Mouse (Mus musculus) erythroblast, embryonic 14.5 days (primary cell): Measurements from ENCODE around the gene Sema3f. TPM values are rescaled to one million over a fixed set of nuclear protein-coding genes. Genes with fewer than 3 reads are reported as not detected.

ENCODE experiments used
- H3K27me3 ChIP-seq: 2 replicates; pipeline ENCODE4 v1.6.1; 2012; ENCODE audit warnings: inconsistent platforms; ENCODE audit not compliant: control insufficient read depth
- H3K36me3 ChIP-seq: 2 replicates; pipeline ENCODE4 v1.6.1; 2012; ENCODE audit warnings: mild to moderate bottlenecking, inconsistent platforms; ENCODE audit not compliant: control insufficient read depth
- H3K4me1 ChIP-seq: 2 replicates; pipeline ENCODE4 v1.6.1; 2012; ENCODE audit warnings: inconsistent platforms; ENCODE audit not compliant: control insufficient read depth
- H3K4me3 ChIP-seq: replicated peaks from 2 replicates; pipeline ENCODE3; 2012; ENCODE audit warnings: moderate library complexity, mild to moderate bottlenecking, inconsistent platforms
- H3K9me3 ChIP-seq: 2 replicates; pipeline ENCODE4 v1.6.1; 2012; ENCODE audit warnings: low read length, inconsistent platforms, mixed read lengths; ENCODE audit not compliant: control insufficient read depth
- GATA1 ChIP-seq: IDR thresholded peaks from 2 replicates; pipeline ENCODE4 v1.6.1; 2012; ENCODE audit warnings: low read length, inconsistent platforms, mixed read lengths
- TAL1 ChIP-seq: IDR thresholded peaks from 3 replicates; pipeline ENCODE4 v1.6.1; 2012; ENCODE audit warnings: low read length, inconsistent platforms, mixed read lengths
- polyA plus RNA-seq: library from polyadenylated mRNA; stranded (reverse); fragments of >175 nt; gene quantifications from 2 replicates; pipeline ENCODE4 v1.2.3, GENCODE M21; 2012

Sema3f gene
- polyA plus RNA-seq, 1 experiment: not detected

DNA sequence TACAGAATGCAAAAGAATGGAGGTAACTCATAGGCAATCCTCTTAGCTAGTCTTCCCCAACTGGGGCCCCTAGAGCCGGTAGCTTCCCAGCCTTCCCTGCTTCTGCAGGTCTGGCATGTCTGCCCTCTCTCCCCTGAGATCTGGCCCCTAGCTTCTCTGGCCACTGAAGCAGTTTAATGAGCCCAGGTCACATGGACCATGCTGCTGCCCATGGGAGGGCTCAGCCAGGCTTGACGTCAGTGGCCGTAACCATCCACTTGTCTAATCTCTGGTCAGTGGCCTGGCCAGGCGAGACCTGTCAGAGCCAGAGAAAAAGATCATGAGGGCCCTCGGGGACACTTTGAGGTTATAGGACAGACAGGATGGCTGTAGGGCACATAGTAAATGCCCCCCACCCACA lies 40.0 kb downstream of the Sema3f start:
- H3K27me3 ChIP-seq: peaks cover 70% of the 10 kb centered on the region

GRCm38 (mm10) chr9:107669480-107669945 lies 40.8 kb downstream of the Sema3f start, which contains the start of gene Slc38a3:
Gene Slc38a3, minus strand, starts transcription at chr9:107669530.
- H3K4me3 ChIP-seq: no peak within 1 kb of the TSS
- no peaks in the 10 kb centered on the region for H3K9me3 ChIP-seq
- peaks cover 68% of the 10 kb centered on the region for H3K27me3 ChIP-seq
- no peaks in the 10 kb centered on the region for H3K4me1 ChIP-seq
- TF ChIP-seq GATA1 (no peak), TAL1 (no peak)
- H3K36me3 ChIP-seq: no peaks in the 10 kb centered on the region

More for the DNA sequence above, 40.0 kb downstream of the Sema3f start:
- Histone ChIP-seq H3K36me3 (no peaks in the 10 kb centered on the region), H3K9me3 (no peaks in the 10 kb centered on the region), H3K4me3 (no peak overlapping the region), H3K4me1 (peaks cover 2% of the 10 kb centered on the region)
- TF ChIP-seq GATA1 (no peak), TAL1 (no peak)

DNA sequence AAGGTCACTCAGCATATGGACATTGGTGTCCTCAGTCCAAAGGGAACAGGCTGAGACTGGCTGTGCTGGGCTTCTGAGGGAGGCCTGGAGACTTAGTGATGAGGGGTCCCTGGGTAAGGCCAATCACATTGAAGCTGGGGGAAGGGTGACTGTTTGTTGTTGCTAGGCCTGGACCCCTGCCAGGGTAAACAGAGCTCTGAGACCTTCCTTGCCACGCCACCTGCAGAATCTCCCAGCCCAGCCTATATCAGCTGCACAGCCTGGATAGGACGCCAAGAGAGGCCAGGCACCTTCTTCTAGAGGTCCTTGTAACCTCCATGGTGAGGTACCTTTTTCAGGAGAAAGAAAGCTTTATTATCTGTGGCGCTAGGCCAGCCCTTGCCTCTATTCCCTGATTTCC lies 41.4 kb downstream of the Sema3f start:
- H3K27me3 ChIP-seq: peaks cover 63% of the 10 kb centered on the region

DNA sequence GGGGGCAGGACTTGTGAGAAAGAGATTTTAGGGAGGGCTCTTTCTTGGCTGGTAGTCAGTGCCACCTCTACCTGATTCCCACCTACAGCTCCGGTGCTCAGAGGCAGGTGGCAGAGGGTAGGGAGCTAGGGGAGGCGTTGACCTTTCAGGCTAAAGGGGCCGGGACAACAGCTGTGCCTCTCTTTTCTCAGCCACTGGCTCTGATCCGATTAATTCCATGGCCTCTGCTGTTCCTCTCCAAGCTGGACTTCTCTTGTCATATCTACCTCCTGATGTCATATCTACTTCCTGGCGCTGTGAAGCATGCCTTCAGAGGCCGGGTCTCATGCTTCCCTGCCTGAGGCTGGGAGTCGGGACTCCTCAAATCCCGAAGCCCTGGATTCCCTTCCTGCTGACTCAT lies 42.3 kb downstream of the Sema3f start:
- no peaks in the 10 kb centered on the region for H3K9me3 ChIP-seq
- no peaks in the 10 kb centered on the region; the same call in 1 of the 2 replicates for H3K36me3 ChIP-seq
- TF ChIP-seq TAL1 (no peak), GATA1 (no peak)
- no peaks in the 10 kb centered on the region for H3K4me1 ChIP-seq
- peaks cover 67% of the 10 kb centered on the region for H3K27me3 ChIP-seq
- H3K4me3 ChIP-seq: no peak overlapping the region

More for the DNA sequence above, 41.4 kb downstream of the Sema3f start:
- TF ChIP-seq TAL1 (no peak), GATA1 (no peak)
- no peak overlapping the region for H3K4me3 ChIP-seq
- no peaks in the 10 kb centered on the region for H3K36me3 ChIP-seq
- H3K9me3 ChIP-seq: no peaks in the 10 kb centered on the region
- no peaks in the 10 kb centered on the region for H3K4me1 ChIP-seq

GRCm38 (mm10) chr9:107667219-107667618 lies 43.1 kb downstream of the Sema3f start:
- no peak for TF ChIP-seq TAL1
- TF ChIP-seq GATA1: no peak
- peak overlapping the region; percentile 51 for H3K4me3 ChIP-seq
- H3K27me3 ChIP-seq: peaks cover 67% of the 10 kb centered on the region

GRCm38 (mm10) chr9:107666751-107667205 lies 43.5 kb downstream of the Sema3f start:
- no peak for TF ChIP-seq TAL1
- TF ChIP-seq GATA1: no peak
- Histone ChIP-seq H3K4me3 (peak overlapping the region; percentile 51), H3K4me1 (no peaks in the 10 kb centered on the region), H3K9me3 (no peaks in the 10 kb centered on the region), H3K27me3 (peaks cover 67% of the 10 kb centered on the region), H3K36me3 (no peaks in the 10 kb centered on the region; the same call in 1 of the 2 replicates)

More at GRCm38 (mm10) chr9:107667219-107667618, 43.1 kb downstream of the Sema3f start:
- Histone ChIP-seq H3K4me1 (no peaks in the 10 kb centered on the region), H3K36me3 (no peaks in the 10 kb centered on the region; the same call in 1 of the 2 replicates), H3K9me3 (no peaks in the 10 kb centered on the region)

GRCm38 (mm10) chr9:107665308-107665707 lies 45.0 kb downstream of the Sema3f start:
- peaks cover 61% of the 10 kb centered on the region for H3K27me3 ChIP-seq
- no peaks in the 10 kb centered on the region; the same call in 1 of the 2 replicates for H3K36me3 ChIP-seq
- TF ChIP-seq TAL1 (no peak), GATA1 (no peak)
- H3K4me1 ChIP-seq: no peaks in the 10 kb centered on the region
- H3K9me3 ChIP-seq: no peaks in the 10 kb centered on the region
- H3K4me3 ChIP-seq: no peak overlapping the region

DNA sequence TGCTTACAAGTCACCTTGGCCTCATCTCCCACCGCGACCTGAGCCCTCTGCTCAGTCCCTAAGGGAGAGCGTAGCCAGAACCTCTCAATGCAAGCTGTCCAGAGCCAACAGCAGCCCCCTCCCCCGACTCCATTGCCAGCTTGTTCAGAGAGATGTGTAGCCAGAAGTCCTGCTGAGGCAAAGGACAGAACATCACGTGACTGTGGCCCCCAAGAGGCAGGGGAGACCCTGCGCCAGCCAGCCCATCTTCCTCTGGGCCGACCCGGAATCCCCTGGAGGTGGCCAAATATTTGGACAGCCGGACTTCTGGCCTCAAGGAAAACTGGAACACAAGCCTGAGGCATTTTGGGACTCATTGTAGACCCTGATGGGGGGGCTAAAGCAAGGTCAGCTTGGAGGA lies 46.8 kb downstream of the Sema3f start:
- H3K27me3 ChIP-seq: peaks cover 45% of the 10 kb centered on the region
- H3K9me3 ChIP-seq: no peaks in the 10 kb centered on the region
- no peaks in the 10 kb centered on the region; the same call in 1 of the 2 replicates for H3K36me3 ChIP-seq
- H3K4me1 ChIP-seq: no peaks in the 10 kb centered on the region
- TF ChIP-seq GATA1: no peak
- no peak for TF ChIP-seq TAL1
- H3K4me3 ChIP-seq: no peak overlapping the region

DNA sequence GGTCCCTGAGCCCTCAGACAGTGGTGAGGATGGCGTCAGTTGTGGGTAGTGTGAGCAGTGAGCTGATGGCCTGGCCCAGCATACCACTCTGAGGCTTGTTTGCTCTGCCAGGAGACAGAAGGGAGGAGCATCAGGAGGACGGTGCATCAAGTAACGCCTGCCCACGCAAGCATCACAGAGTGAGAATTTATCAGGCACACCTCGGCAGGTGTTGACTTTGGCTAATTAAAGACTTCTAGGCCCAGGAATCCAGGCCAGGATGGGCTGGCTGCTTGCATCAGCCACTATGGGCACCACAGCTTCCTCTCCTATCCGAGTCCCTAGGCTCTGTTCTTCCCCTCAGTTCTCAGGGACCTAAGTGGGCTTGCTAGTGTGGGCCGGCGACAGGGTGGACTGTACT lies 47.9 kb downstream of the Sema3f start:
- Histone ChIP-seq H3K9me3 (no peaks in the 10 kb centered on the region), H3K4me1 (no peaks in the 10 kb centered on the region), H3K36me3 (no peaks in the 10 kb centered on the region; the same call in 1 of the 2 replicates), H3K27me3 (peaks cover 33% of the 10 kb centered on the region), H3K4me3 (no peak overlapping the region)
- TF ChIP-seq GATA1 (no peak), TAL1 (no peak)
